Mouse (Mus musculus) heart, postnatal 14 days (tissue): Measurements from ENCODE around the gene Alg9. TPM values are rescaled to one million over a fixed set of nuclear protein-coding genes. Genes with fewer than 3 reads are reported as not detected.

Experiments used
- DNase-seq, 2 experiments: peaks; one replicate each; pipeline ENCODE4 v3.0.0; 2021 to 2022
- intact Hi-C: fragments of 180-260 bp; cut with DNase I; formaldehyde crosslinking; loops from one replicate; pipeline ENCODE4 v1.15.1; 2025
- long read RNA-seq, 2 experiments: library from polyadenylated mRNA; stranded (forward); transcript quantifications; one replicate each; pipeline ENCODE4 v2.0.0; 2021
- total RNA-seq, 2 experiments: library from RNA; stranded (reverse); gene quantifications; 2 replicates each; pipeline ENCODE4 v1.2.3; 2021

Gene Alg9
- 10 to 100 TPM in 1 of 2 experiments, 1 to 10 TPM in 1; 9.9 to 10.1 TPM for total RNA-seq
- long read RNA-seq, experiment 1, transcript Alg9-201 (15 exons, 2,873 nt): major isoform, 14 of 15 reads
- long read RNA-seq, experiment 1, partial matches to known transcripts: 0 of 15 reads
- long read RNA-seq, experiment 1, other reads (novel, unspliced or antisense): 1 of 15 reads
- long read RNA-seq, experiment 2, transcript Alg9-201 (15 exons, 2,873 nt): major isoform, 10 of 14 reads
- long read RNA-seq, experiment 2, partial matches to known transcripts: 2 of 14 reads
- long read RNA-seq, experiment 2, other reads (novel, unspliced or antisense): 2 of 14 reads

DNA sequence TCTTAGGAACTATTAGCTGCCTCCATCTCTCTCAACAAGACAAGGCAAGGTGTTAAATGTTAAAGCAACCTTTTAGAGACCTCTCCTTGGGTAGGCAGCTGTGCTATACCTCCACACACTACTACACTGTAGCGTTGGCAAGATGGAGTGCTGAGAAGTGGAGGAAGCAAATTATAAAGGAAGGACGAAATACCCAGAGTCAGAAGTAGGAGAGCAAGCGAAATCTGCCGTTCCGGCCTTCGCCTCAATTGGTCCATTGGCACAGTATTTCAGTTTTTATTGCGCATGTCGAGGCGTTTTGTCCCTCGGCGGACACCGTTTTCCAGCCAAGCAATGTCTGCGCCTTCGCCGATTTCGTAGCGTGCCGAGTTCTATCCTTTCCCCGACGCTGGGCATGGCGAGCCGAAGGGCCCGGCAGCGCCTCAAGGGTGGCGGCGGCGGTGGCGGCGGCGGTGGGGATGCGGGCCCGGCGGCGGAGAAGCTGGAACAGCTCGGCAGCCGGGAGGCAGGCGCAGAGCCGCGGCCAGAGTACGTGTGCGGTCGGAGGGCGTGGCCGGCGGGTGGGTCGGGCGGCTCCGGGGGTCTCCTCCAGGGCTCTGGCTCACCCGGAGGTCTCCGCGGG, at the start of gene Alg9, which contains the start of gene 1110032A03Rik:
Gene Alg9 (plus strand): TSS at position 29 of the 622 bp plus-strand sequence.
Gene 1110032A03Rik (minus strand): TSS at position 530 of the 622 bp plus-strand sequence.
- intact Hi-C loops: no loop called here
- DNase-seq: peak; percentile 90 to 91

DNA sequence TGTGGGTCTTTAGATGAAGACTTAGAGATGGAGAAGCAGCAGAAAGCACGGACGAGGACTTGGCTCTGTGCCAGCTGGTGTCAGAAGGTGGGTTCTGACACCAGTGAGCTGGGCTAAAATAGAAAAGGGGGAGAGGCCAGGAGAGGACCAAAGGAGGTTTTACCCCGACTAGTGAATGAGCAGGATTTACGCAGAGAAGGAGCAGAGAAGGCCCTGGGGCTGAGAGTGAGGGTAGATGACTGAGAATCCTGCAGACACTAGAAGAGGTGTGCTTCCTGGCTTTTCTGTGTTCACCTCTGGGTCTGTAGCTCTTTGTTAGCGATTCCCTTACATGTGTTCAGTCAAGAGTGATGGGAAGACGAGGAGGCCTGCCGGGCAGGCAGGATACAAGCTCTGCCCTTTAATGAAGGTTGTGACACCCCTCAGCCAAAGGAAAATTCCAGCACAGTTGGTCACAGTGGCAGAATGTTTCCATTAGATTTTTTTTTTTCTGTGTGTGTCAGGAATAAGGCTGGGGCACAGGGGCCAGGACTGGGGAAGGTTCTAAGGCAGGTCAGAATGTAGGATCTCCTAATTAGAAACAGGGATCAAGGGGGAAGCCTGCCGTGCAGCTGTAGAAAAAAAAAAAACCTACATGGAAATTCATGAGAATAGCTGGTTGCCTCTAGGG, 48.8 kb upstream of the Alg9 start:
- DNase-seq: no peak
- intact Hi-C loops: loop anchor here (5.0 kb wide), 1 partner anchor 36 kb away; no protein-coding TSS in a partner anchor

DNA sequence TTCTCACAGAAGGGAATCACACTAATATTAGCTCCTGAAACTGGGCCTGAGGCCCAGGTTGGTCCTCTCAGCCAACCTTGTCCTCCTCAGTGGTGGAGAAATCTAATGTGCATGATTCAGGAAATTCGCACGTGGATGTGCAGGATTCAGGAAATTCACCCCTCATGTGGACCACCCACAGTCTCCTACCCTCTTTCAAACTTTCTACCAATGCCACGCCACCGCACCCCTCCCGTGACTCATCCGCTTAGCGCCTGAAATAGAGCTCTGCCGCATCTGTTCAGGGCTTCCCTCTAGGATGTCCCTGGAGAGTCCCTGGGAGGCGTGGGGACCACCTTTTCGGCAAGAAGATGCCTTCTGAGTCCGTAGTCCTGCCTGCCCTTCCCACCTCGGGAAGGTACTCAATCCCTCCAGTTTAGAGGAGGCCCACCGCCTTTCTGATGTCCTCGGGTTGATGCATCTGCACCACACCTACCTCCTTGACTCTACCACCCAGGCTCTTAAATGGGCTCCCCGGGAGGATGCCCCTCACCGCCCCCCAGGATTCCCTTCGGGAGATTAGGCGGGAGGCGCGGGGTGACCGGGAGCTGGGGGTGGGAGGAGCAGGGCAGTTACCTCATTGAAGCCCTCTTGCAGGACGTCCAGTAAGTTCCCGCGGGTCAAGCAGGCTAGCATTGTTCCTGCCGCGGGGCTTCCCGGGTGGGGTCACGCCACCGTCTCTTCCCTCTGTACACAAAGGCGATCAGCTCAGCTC, 47.5 kb upstream of the Alg9 start:
- DNase-seq: peak in 1 of 2 experiments; percentile 26
- intact Hi-C loops: loop anchor here (5.0 kb wide), 1 partner anchor 35 kb away; no protein-coding TSS in a partner anchor

DNA sequence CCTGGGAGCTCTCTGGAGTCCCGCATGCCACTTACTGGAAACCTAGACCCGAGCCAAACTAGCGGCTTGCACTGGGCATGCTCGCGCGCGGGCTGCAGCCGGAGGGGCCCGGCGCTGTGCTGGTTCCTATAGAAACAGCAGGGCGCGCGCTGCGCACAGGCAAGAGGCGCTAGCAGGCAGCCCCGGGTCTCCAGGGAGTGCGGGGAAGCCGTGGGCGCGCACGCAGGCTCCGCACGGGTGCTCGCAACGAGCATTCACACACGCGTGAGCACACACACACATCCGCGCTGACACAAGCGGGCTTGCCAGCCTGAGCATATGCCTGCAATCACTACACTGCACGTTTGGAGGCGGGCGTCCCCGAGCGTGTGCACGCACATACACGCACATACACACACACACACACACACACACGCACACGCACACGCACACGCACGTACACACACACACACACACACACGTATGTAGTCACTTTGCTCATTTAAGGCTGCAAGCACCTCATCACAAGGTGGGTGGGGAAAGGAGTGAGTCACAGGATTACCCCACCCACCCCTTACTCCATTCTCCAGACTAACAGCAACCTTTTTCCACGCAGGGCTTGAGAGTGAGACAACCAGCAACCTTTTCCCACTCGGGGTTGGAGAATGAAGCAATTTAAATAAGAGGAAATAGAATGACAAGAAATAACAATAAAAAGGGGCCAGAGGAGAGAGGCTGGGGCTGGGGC, 46.7 kb upstream of the Alg9 start:
- peak; percentile 73 to 76 for DNase-seq
- intact Hi-C loops: loop anchor here (5.0 kb wide), 1 partner anchor 34 kb away; no protein-coding TSS in a partner anchor

DNA sequence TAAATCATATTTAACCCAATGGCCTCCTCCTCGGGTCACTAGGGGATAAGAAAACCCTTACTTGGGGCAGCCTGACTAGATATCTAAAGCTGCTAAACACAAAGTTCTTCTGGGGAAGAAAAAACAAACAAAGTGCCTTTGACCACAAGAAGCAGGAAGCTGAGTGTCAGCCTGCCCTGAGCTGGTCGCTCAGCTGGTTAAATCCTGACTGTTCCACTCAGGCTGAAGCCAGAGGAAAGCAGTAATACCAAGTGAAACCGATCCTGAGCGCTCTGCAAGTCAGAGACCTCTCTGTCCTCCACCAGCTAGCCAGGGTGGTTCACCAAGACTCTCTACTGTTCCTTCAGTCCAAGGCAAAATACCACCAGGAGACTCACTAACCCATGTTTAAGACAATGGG, 45.2 kb upstream of the Alg9 start:
- no peak for DNase-seq
- intact Hi-C loops: loop anchor here (5.0 kb wide), 1 partner anchor 33 kb away; no protein-coding TSS in a partner anchor

DNA sequence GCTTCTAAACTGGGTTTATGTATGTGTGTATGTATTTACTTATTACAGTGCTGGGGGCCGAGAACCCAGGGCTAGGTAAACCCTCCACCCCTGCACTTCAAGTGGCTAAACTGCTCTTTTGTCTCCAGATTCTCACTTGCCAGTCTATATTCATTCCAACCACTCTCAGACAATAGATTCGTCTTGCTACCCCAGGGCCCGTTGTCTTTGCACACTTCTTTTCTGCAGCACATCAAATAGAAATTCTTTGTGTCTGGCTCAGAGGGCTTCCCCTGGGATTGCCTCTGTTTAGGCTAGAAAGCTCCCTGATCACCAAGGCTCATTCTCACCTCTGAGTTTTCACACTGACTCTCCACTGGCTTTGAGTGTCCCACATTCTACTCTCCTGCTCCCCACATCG, 42.3 kb upstream of the Alg9 start:
- intact Hi-C loops: no loop called here

DNA sequence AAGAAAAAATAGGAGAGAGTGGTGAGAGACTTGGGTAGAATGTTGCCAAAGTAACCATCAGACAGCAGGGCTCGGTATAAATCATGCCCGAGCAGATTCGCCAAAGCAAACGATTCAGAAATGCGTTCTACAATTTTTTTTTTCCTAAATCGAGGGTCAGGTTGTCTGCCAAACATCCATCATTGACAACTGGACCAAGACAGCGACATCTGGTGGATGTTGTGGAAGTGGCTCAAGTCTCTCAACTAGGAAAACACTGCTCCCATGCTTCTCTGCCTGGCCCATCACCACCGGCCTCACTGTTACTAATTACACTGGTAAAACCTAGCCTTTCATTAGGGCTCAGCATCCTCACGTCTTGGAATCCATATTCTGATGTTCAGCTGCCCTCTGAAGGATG, 39.8 kb upstream of the Alg9 start:
- DNase-seq: peak; percentile 61 to 72
- intact Hi-C loops: loop anchor here (2.0 kb wide), 1 partner anchor 26 kb away; no protein-coding TSS in a partner anchor

More for the DNA sequence above, 42.3 kb upstream of the Alg9 start:
- DNase-seq: no peak

DNA sequence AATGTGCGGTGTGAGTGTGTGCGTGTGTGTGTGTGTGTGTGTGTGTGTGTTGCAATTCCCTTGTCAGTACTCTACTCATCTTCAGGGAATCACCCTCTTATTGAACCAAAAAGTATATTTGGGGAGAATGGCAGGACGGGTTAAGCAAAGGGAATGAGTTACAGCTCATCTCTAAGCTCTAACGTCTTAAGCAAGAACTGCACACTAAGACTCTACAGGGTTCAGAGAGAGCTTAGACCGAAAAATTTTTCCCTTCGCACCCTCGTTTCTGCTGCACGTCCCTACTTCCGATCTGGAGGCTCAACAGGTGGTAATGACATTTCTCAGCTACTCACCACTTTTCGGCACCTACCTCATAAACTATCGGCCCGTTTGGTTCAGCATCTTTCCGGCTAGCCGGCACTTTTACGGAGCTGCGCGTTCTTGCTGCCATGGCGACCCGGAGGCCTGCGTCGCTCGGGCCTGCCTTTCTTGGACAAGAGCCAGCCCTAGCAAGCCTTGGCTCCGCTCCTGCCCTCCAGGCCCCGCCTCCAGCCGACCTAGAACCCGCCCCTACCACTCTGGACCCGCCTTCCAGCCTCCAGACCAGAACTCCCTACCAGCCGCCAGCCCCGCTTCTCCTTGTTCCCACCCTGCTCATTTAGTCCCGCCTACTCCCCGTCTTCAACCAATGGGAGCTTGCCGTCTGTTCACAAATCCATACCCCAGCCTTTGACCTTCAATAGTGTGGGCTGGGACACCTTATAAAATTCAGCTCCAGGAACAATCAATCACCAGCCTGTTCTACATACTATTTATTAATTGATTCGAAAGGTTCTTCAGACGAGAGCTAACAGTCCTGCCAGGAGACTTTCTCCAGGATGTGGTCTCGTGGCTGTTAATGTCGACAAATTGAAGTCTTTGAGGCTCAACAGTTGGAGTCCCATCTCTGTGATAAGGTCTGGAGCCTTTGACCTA, 35.6 kb upstream of the Alg9 start, which contains the start of gene Dixdc1:
Gene Dixdc1 (minus strand): TSS at position 604 of the 957 bp plus-strand sequence.
- intact Hi-C loops: no loop called here
- peak; percentile 91 to 96 for DNase-seq

DNA sequence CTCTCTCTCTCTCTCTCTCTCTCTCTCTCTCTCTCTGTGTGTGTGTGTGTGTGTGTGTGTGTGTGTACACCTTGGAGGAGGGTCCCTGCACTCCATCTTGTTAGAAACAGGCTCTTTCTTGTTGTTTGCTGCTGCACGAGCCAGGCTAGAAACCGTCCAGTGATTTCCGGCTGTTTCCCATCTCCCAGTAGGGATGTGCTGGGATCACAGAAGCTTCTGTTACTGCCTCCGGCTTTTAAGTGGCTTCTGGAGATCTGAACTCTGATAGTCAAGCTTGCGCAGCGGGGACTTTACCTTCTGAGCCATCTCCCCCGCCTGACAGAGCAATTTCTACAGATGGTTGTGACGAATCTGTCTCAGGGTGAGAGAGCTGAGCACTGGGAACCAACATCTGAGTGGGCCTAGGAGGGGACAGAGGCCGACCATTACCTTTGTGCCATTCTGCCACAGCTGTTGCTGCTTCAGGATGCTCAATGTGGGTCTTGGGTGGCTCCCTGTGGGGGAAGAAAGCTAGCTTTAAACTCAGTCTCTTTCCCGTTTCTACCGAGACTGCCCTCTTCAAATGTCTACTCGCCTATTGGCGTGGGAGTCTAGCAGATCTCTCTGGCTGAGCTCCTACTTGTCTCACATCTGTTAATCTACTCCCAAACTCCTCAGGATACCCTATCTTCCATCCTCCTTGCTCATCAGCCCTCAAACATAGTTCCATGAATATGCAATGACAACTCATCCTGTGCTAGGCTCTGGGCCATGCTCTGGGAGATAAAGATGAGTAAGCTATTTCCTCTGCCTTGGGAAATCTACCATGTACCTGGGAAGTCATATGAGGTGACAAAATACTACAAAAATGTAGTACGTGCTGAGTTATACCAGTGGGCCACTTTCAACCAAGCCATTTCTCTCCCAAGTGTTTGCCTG, 33.7 kb upstream of the Alg9 start:
- no peak for DNase-seq
- intact Hi-C loops: no loop called here

DNA sequence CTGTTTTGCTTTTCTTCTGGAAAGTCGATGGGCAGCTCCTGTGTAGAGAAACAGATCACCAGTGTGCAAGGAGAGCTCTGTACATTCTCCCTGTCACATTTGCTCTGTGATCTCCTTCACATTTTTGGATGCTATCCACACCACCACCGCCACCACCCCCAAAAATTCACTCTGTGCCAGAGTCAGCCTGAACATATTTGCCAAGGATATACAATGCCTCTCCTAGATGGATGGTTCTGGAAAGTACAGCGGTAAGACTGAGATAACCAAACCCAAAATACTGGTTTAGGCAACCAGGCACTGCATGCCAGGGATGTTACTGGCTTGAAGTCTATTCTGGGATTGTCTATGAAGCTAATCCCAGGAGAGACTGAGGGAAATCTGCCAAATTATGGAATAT, 32.6 kb upstream of the Alg9 start:
- intact Hi-C loops: no loop called here
- no peak for DNase-seq

DNA sequence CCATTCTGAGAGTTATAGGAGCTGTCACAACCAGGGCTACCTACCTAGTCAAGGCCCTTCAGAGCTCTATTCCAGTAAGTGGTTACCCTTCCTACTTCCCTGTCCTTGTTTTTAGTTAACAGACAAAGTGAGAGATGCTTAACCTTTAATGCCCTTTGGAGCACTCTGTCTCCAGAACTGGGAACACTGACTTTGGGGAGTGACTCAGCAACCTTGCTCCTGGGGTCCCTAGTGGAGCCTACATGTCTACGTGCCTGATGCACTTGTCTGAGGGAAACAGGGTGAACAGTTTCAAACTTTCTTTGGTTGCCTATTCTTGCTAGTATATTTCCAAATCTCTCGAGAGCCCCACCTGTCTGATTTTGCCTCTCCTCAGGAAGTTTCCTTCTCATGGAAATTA, 32.1 kb upstream of the Alg9 start:
- intact Hi-C loops: no loop called here

DNA sequence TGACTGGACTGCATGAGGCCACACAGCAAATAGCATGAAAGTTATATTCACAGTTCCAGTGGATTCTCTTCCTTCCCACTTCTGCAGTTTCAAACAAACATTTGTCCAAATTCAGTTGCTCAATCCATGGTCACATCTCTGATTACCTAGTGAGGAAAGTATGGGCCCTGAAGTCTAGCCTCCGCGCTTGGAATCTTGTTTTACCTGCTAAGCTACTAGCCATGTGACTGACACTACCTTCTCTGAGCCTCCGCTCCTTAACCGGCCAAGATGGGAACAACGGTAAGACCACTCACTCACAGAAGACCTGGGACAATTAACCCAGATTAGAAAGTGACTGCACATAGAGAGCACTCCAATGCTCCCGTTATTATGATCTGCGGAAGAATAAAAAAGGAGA, 29.0 kb upstream of the Alg9 start:
- intact Hi-C loops: no loop called here
- DNase-seq: no peak

More for the DNA sequence above, 32.1 kb upstream of the Alg9 start:
- DNase-seq: no peak

DNA sequence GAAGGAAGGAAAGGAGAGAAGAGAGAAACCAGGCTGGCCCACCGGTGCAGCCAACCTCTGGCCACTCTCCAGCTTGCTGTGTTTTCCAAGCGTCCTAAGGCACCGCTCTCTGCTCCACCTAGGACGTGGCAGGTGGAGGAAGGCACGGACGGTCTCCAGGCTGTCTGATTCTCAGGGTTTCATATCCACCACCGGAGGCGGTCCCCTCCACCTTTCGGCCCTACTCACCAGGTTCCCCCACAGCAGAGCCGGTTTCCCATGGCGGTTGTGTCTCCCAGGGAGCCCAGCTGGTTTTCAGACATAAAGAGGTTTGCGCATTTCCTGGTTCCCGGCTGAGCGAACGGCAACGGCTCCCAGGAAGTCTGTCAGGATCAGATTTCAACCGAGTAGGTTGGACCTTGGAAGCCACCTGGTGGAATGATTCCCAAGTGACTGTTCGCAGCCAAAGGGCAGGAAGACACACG, 28.6 kb upstream of the Alg9 start, which contains the start of gene 2310030G06Rik:
Gene 2310030G06Rik (minus strand): TSS at position 323 of the 464 bp plus-strand sequence.
- DNase-seq: peak in 1 of 2 experiments; percentile 33
- intact Hi-C loops: no loop called here

DNA sequence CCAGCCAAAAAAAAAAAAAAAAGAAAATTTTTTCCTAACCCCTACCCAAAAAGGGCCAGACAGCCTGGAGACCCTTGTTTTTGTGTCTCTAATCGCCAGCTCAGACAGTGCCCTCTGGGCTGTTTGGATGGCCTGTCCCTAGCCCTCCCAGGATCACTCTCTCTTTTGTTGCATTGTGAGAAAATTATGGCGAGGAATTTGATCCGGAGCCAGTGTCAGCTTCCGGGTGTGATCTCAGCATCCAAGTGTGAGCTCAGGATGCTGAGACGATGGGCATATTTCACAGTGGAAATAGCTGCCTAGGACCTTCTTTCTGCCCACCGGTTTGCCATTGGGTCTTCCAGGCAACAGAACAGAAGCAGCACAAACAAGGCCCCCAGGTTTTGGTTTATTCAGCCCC, 24.1 kb upstream of the Alg9 start:
- DNase-seq: no peak
- intact Hi-C loops: no loop called here

DNA sequence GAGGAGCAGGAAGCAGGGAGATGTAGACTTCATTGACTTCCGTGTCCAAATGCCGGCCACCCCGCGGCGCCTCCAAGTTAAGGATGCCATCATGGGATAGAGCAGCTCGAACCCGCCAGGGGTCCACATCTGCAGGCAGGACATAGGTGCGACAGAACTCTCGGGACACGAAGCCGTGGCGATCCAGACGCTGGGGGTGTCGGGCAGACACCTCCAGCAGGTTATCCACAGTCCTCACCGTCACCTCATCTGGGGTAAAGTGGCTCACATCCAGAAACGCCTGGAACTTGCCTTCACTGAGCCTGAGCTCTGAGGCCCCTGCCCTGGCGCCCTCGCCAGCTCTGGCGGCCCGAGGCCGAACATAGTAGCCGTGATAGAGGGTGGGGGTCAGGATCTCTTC, 23.5 kb upstream of the Alg9 start, which contains the start of gene Cryab:
Gene Cryab (plus strand): TSS at position 3 of the 400 bp plus-strand sequence.
- DNase-seq: peak; percentile 29 to 48
- intact Hi-C loops: no loop called here

DNA sequence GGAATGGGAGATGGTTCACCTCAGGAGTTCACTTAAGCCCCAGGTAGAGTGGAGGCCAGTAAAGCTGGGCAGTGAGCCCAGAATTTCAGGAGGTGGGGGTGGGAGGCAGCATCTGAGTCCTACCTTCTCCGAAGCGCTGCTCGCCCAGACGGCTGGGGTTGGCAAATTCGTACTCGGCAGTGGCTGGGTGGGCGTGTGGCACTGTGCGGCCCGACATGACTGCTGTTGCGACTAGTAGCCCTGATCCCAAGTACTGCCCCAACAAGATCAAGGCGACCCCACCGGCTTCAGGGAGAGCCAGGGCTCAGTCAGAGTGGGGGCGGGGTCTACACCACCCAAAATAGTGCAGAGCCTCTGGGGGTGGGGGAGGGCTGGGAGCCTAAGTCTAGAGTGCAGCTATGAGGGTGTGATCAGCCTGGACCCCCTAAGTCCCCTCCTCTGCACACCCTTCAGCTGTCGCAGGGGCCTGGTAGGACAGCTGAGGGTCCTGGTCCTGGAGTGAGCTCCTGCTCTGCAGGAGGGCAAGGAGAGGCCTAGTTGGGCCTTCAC, 22.7 kb upstream of the Alg9 start, which contains the start of gene Hspb2:
Gene Hspb2 (minus strand): TSS at position 301 of the 549 bp plus-strand sequence.
- peak; percentile 60 to 65 for DNase-seq
- intact Hi-C loops: no loop called here
